Mouse (Mus musculus) brown adipose tissue, adult 24 weeks (tissue): ENCODE results near the gene Cbx8. TPM values are rescaled to one million over a fixed set of nuclear protein-coding genes. Genes with fewer than 3 reads are reported as not detected.
A peak's percentile ranks its signal among the peaks of the same experiment; 100 is the strongest.

Source experiments
- H3K27ac ChIP-seq: fragments of 200-500 bp; replicated peaks from 2 replicates; pipeline ENCODE4 v1.5.1; 2012; ENCODE audit warnings: low read depth, mild to moderate bottlenecking, low read length
- H3K4me1 ChIP-seq: fragments of 200-500 bp; 2 replicates; pipeline ENCODE4 v1.6.1; 2012; ENCODE audit warnings: low read length, mixed read lengths; ENCODE audit not compliant: control insufficient read depth, insufficient read depth, insufficient read length
- H3K4me3 ChIP-seq: fragments of 200-500 bp; 2 replicates; pipeline ENCODE4 v1.5.1; 2012; ENCODE audit warnings: low read depth, mild to moderate bottlenecking, low read length, moderate library complexity; ENCODE audit not compliant: insufficient read depth
- polyA plus RNA-seq: library from polyadenylated mRNA; stranded (reverse); fragments of >200 nt; gene quantifications from 2 replicates; pipeline ENCODE4 v1.2.4, GENCODE M21; 2012; ENCODE audit not compliant: missing spikeins, insufficient read depth, insufficient read length

The Cbx8 gene
- polyA plus RNA-seq, 1 experiment, result 9.1 TPM

DNA sequence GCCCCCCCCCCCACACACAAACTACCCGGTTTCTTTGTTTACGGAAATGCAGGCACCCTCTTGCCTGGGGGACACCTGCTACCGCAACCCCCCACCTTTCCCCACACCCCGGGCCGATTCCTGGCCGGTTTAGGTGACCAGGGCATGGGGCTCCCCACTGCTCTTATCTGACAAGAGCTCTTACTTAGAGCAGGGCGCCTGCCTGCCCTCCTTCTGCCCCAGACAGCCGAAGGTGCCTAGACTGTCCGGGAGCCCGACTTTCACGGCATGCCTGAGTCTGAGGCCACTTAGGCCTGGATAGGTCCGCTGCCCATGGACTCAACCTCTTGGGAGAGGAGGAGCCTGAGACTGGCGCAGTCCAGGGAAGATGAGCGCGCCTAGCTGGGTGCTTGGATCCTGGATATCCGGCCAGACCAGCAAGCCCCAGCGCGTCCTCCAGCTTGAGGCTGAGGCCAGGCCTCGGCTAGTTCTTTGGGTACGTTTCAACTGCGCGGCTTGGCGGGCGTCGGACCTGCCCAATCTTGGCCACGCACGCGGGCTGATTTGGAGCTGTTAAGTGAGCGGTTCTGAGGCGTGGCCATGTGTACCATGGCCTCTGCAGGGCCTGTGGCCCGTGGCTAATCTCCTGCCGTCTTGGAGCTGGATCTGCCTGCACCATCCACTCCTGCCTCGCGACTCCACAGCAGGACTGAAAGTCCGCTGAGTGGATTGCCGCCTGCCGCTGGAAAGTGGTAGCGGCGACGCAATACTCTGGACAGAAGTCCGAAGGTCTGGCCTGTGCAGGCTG lies 4.0 kb upstream of the Cbx8 start:
- peaks cover 6% of the 10 kb centered on the region for H3K4me1 ChIP-seq
- no peak overlapping the region for H3K4me3 ChIP-seq
- no peak overlapping the region for H3K27ac ChIP-seq

DNA sequence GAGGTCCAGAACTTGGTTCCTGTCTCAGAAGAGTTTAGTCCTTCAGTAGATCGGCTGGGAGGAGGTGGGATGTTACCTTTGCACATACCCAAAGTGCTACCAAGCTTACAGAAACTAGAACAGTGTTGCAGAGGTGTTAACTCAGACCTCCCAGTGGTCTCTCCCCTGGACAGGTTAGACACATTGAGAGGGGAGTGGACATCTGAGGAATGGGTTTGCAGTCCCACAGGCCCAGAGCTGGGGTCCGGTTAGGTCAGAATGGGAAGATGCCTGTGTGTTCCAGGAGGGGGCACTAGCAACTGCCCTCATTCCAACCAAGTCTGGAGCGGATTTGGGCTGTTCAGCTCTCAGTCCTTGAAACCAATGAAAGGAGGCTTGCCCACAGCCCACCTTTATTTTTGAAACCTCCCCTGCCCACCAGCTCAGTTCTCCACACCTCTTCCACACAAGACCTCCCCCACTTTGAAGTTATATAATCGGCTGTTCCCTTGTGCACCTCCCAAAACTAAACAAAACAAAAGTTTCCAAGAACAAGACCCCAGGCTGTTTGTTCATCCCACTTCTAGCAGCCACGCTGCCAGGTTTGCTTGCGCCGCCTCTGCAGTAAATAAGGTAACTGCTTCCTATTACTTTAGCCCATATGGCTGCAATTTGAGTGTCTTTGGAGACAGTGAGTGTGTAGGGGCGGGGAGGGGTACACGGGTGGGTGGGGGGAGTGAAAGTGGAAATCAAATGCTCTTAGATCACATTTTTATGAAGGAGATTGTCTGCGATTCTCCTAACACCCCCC lies 3.2 kb upstream of the Cbx8 start:
- no peak overlapping the region for H3K4me3 ChIP-seq
- H3K27ac ChIP-seq, result no peak overlapping the region
- peaks cover 6% of the 10 kb centered on the region for H3K4me1 ChIP-seq

- Histone ChIP-seq H3K4me1 (peaks cover 6% of the 10 kb centered on the region), H3K4me3 (no peak overlapping the region), H3K27ac (no peak overlapping the region)
These were observed 2.4 kb upstream of the Cbx8 start for GRCm38 (mm10) chr11:119043273-119043540.

DNA sequence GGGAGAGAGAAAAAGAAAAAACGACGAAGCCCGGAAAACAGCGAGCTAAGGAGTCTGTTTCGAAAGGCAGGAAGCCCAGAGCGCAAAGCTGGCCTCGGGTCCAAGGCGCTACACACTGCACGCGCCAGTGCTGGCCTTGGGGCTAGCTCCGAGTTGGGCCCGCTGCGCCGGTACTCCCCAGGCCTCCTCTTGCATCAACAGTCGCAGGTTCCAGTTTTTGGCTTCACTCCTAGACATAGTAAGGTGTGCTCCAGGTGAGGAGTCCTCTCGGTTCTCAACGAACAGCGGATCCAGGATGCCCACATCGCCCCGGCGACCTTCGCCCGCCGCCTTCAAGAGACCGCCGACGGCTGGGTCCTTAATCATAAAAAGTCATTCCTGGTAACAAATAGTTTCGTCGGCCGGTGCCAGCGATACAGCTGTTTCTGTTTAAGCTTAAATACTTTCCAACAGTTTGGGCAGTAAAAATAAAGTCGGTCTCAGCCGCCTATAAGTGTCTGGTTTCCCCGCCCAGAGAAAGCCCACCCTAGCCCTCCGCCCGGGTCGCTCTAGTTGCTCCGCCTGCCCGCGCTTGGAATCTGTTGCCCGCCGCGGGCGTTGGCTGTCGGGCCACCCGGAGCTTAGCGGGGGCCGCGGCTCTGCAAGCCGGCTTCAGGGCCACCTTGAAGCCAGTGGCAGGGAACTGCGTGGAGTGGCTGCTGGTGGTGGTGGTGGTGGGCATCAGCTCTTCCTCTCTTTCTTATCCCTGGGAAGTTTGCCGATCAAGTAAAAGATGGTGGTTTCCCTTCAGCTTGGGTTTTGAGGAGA lies 1.9 kb upstream of the Cbx8 start:
- H3K27ac ChIP-seq, result no peak overlapping the region
- 0 out of 2 replicates have a peak overlapping the region, but pooled peaks have one; percentile 7 for H3K4me3 ChIP-seq
- H3K4me1 ChIP-seq, result peaks cover 6% of the 10 kb centered on the region

- Histone ChIP-seq H3K4me3 (peak overlapping the region; percentile 66), H3K4me1 (peaks cover 6% of the 10 kb centered on the region), H3K27ac (no peak overlapping the region)
These were observed 1.1 kb upstream of the Cbx8 start for GRCm38 (mm10) chr11:119041750-119042465.

DNA sequence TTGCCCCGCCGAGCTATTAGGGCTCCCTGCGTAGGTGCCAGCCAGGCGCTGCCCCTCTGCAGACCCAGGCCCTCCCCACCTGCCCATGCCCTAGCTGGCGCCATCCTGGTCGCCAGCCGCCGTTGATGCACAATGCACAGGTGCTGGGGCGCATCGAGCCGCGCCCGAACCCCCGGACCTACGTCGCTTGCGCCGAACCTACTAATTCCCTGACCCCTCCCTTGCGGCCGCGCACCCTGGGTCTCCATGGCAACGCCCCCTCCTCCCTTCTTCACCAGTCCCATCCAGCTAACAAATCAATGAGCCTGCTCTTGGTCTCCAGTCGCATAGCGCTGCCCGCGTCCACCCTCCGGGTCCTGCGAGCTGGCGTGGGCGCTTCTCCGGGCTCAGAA lies 552 bp upstream of the Cbx8 start:
- peak overlapping the region; percentile 66 for H3K4me3 ChIP-seq
- no peak overlapping the region for H3K27ac ChIP-seq
- peaks cover 6% of the 10 kb centered on the region for H3K4me1 ChIP-seq

- Histone ChIP-seq H3K4me1 (peaks cover 6% of the 10 kb centered on the region), H3K27ac (no peak overlapping the region), H3K4me3 (peak overlapping the region; percentile 84)
These were observed 847 bp downstream of the Cbx8 start for GRCm38 (mm10) chr11:119039732-119040512.

DNA sequence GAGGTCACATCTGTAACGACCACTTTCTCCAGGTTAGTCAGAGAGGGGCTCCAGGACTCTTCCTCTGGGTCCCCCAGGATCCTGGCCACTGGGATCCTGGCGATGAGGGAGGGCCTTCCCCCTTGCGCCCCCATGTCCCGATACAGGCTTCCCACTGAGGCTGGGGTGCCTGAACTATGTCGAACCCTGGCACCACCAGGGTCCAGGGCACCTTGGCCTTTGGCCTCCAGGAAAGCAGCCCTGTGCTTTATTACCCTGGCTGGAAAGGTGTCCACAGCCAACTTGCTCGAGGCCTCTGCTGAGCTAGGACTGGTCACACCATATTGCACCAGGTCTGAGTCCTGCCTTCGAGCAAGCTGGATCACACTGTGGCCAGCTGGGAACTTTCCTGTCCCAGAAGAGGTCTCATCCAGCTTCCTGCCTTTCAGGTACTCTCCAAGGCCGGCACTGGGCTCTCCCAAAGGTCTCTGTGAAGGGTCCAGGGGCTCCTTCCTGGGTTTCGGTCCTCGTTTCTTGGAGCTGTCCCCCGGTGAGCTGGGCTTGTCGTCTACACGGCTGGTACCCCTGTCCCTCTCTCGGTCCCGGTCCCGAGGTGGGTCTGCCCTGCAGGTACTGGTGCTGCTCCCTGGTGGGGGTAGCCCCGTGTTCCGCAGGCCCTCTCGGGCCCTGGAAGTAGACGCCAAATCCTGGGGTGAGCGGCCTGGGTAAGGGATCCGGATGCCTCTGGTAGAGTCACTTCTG lies 1.9 kb downstream of the Cbx8 start:
- Histone ChIP-seq H3K27ac (no peak overlapping the region), H3K4me3 (no peak overlapping the region), H3K4me1 (peaks cover 6% of the 10 kb centered on the region)

- H3K4me1 ChIP-seq, result peaks cover 6% of the 10 kb centered on the region
- peak overlapping the region; percentile 49 for H3K4me3 ChIP-seq
- no peak overlapping the region for H3K27ac ChIP-seq
These were observed 2.9 kb downstream of the Cbx8 start for GRCm38 (mm10) chr11:119037780-119038401.

DNA sequence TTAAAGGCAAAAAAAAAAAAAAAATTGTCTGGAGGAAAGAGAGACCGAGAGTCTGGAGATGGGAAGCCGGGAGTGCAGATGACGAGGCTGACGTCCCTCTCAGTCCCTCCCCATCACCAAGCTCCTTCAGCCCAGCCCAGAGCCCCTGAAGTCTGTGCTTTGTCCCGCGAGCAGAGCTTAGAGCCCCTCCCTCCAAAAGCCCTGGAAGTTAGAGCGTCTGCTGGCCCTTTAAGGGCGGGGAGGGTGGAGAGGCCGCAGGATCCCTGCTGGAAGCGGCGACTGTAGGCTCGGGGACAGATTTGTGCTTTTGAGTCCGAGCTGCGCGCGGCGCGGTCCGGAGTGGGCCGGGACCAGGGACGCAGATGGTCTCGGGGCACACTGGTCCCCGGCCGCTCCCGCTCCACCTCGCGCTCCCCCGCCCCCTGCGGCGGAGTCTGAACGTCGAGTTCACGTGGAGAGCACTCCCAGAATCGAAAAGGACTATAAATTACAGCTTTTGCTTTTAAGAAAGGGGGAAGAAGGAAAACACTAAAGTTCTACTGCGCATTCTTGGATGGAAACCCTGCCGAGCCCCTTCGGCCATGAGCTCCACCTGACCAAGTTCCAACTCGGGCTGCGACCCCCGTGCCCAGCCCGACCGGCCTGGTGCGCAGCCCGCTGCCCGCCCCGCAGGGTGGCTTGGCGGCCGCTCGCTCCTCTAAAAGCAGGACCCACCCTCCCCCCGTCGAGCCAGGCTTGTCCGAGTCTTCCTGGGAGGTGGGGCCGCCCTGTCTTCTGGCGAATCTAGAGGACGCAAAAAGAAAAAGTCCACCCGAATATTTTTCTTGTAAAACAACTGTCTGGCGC lies 3.6 kb downstream of the Cbx8 start:
- Histone ChIP-seq H3K4me3 (peak overlapping the region; percentile 49), H3K27ac (no peak overlapping the region), H3K4me1 (peaks cover 6% of the 10 kb centered on the region)

DNA sequence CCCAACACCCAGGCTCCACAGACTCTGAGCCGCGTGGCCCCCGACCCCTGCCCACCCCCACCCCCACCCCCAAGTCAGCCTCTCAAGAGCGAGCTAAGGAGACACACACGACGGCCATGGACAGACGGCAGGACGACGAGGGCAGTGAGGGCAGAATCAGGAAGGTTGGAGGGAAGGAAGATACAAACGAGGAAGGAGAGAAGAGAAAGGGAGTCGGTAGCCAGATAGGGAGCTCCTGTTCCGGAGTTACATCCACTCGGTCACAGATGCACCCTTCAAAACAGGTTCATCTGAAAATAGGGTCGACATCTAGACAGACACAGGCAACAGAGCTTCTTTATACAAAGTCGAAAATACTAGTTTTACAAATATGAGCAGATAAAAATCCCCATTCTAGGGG lies 4.3 kb downstream of the Cbx8 start:
- no peak overlapping the region for H3K27ac ChIP-seq
- no peak overlapping the region for H3K4me3 ChIP-seq
- peaks cover 4% of the 10 kb centered on the region for H3K4me1 ChIP-seq

- H3K4me1 ChIP-seq, result peaks cover 2% of the 10 kb centered on the region; the same call in 1 of the 2 replicates
- no peak overlapping the region for H3K4me3 ChIP-seq
- H3K27ac ChIP-seq, result no peak overlapping the region
These were observed 5.0 kb downstream of the Cbx8 start for GRCm38 (mm10) chr11:119035686-119036165.
